Mouse (Mus musculus) spleen, postnatal 10 days (tissue): ENCODE measurements around the gene Tubb4b.
"Not testable (repeated sequence)": the region's sequence is repeated elsewhere in the genome, so short reads cannot be mapped to it uniquely, and the experiment has no call there.

Experiments used
- DNase-seq, 2 experiments: peaks; one replicate each; pipeline ENCODE4 v3.0.0; 2021 to 2022; ENCODE audit warnings: low spot score in 2 of 2

Gene Tubb4b

GRCm38 (mm10) chr2:25224492-25224765, at the start of gene Tubb4b:
TSS of gene Tubb4b (minus strand) at chr2:25224702.
- DNase-seq = peak in 1 of 2 experiments; percentile 91

- DNase-seq = no peak
Observed at GRCm38 (mm10) chr2:25273010-25273409, 48.5 kb upstream of the Tubb4b start.

- no peak for DNase-seq
Observed at GRCm38 (mm10) chr2:25272515-25272914, 48.0 kb upstream of the Tubb4b start.

- DNase-seq = peak; percentile 98 to 99
Observed at GRCm38 (mm10) chr2:25271827-25272511, 47.5 kb upstream of the Tubb4b start, which contains the start of the genes Ssna1 and Anapc2. TSS of gene Ssna1 (minus strand) at chr2:25272438. TSS of gene Anapc2 (plus strand) at chr2:25272478.

- no peak for DNase-seq
Observed at GRCm38 (mm10) chr2:25267746-25268309, 43.3 kb upstream of the Tubb4b start.

GRCm38 (mm10) chr2:25267241-25267640, 42.7 kb upstream of the Tubb4b start:
- no peak for DNase-seq

- no peak for DNase-seq
Observed at GRCm38 (mm10) chr2:25266720-25267119, 42.2 kb upstream of the Tubb4b start.

- peak in 1 of 2 experiments; percentile 35 for DNase-seq
Observed at GRCm38 (mm10) chr2:25265897-25266656, 41.6 kb upstream of the Tubb4b start.

GRCm38 (mm10) chr2:25264851-25265250, 40.3 kb upstream of the Tubb4b start:
- no peak for DNase-seq

- no peak for DNase-seq
Observed at GRCm38 (mm10) chr2:25264286-25264660, 39.8 kb upstream of the Tubb4b start.

- no peak for DNase-seq
Observed at GRCm38 (mm10) chr2:25263623-25264285, 39.3 kb upstream of the Tubb4b start.

- DNase-seq = peak; percentile 56 to 65
Observed at GRCm38 (mm10) chr2:25262795-25263622, 38.5 kb upstream of the Tubb4b start.

- peak; percentile 90 to 97 for DNase-seq
Observed at GRCm38 (mm10) chr2:25262291-25262767, 37.8 kb upstream of the Tubb4b start, which contains the start of gene Tprn. TSS of gene Tprn (plus strand) at chr2:25262618.

- DNase-seq = no peak
Observed at GRCm38 (mm10) chr2:25261870-25262269, 37.4 kb upstream of the Tubb4b start.

- DNase-seq = peak in 1 of 2 experiments; percentile 40
Observed at GRCm38 (mm10) chr2:25258887-25259286, 34.4 kb upstream of the Tubb4b start.

GRCm38 (mm10) chr2:25257250-25257649, 32.7 kb upstream of the Tubb4b start:
- DNase-seq = not testable (repeated sequence)

- DNase-seq = peak; percentile 41 to 82
Observed at GRCm38 (mm10) chr2:25256443-25257109, 32.1 kb upstream of the Tubb4b start.

- DNase-seq = peak; percentile 87 to 93
Observed at GRCm38 (mm10) chr2:25255284-25255779, 30.8 kb upstream of the Tubb4b start, which contains the start of gene Tmem203. TSS of gene Tmem203 (plus strand) at chr2:25255439.

- peak in 1 of 2 experiments; percentile 54 for DNase-seq
Observed at GRCm38 (mm10) chr2:25252331-25252730, 27.8 kb upstream of the Tubb4b start.
